Mouse (Mus musculus) right cerebral cortex, postnatal 36 days (tissue): ENCODE data around the gene Pip5k1c.

Source experiments
- DNase-seq, 2 experiments: peaks; one replicate each; pipeline ENCODE4 v3.0.0; 2022; ENCODE audit warnings: low spot score in 2 of 2, mixed read lengths in 1 of 2

The Pip5k1c gene

DNA sequence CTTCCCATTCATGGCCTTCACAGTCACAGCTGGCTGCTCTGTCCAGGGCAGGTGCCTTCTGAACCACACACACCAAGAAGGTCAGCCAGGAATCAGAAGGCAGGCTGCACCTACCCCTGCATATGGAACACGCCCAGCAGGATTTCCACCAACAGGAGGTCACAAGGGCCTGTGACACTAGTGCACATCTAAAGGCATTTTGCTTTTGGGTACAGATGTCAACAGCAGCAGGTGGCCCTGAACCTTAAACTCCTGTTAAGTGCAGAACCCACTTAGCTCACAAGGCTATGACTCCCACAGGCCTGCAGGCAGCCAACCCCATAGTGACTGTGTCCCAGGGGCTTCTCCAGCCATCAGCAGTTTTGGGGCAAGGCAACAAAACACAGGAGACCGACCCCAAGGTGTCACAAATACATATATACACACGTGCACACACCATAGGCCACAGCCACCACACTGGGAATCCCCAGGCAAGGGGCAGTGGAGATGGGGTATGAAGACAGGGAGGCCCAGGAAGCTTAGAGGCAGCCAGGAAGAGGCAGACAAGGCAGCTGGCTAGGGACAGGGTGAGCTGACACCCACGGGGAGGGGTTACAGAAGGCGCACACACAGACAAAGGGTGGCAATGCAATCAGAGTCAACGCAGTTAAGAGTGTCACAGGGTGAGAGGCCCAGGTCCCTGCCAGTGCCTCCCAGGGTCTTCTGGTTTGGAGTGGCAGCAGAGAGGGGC, 73.9 kb downstream of the Pip5k1c start:
- no peak for DNase-seq

- DNase-seq = no peak
These were observed 74.4 kb downstream of the Pip5k1c start for GRCm38 (mm10) chr10:81367207-81367495.
